Mouse (Mus musculus) kidney, adult 2 months (tissue): ENCODE data around the gene Taf8.

ENCODE experiments used
- CTCF ChIP-seq: fragments of 200-500 bp; conservative IDR thresholded peaks from 2 replicates; pipeline ENCODE4 v1.5.1; 2011; ENCODE audit warnings: low read depth, mild to moderate bottlenecking, control low read depth, low read length, moderate library complexity, mixed read lengths; ENCODE audit not compliant: insufficient read depth, insufficient read length
- POLR2A ChIP-seq: fragments of 200-500 bp; IDR thresholded peaks from one replicate; pipeline ENCODE4 v1.6.1; 2011; ENCODE audit warnings: low read depth, low read length, control low read depth

- no peak for TF ChIP-seq CTCF
- no peak for TF ChIP-seq POLR2A
Observed at GRCm38 (mm10) chr17:47436907-47437547, 65.1 kb downstream of the Taf8 start, which contains the start of gene 1700001C19Rik.
